Mouse (Mus musculus): ENCODE results near the gene Icam2. TPM values are rescaled to one million over a fixed set of nuclear protein-coding genes. Genes with fewer than 3 reads are reported as not detected.

Gene Icam2
- polyA plus RNA-seq (2014; fragmentation: Nextera tagmentation; extraction: Ambion mirVana), result 8.1 and 12.4 TPM in 2 replicates

GRCm38 (mm10) chr11:106387791-106388216 is at the start of gene Icam2:
Gene Icam2 (minus strand): TSS chr11:106388075.
- Histone ChIP-seq H3K27ac (replicated peaks; ENCODE audit: low read depth, low read length) (no peak within 1 kb of the TSS), H3K9ac (replicated peaks; ENCODE audit: low read length) (no peak within 1 kb of the TSS), H3K9me3 (ENCODE audit: control insufficient read depth, low read length) (no peaks in the 10 kb centered on the region), H3K4me3 (replicated peaks; ENCODE audit: low read depth, low read length) (no peak within 1 kb of the TSS), H3K36me3 (ENCODE audit: control insufficient read depth, insufficient read depth, low read length) (no peaks in the 10 kb centered on the region), H3K4me1 (ENCODE audit: control insufficient read depth, insufficient read depth, low read length) (no peaks in the 10 kb centered on the region), H3K27me3 (ENCODE audit: control insufficient read depth, insufficient read depth, low read length) (no peaks in the 10 kb centered on the region), H3K4me2 (ENCODE audit: low read length) (no peak within 1 kb of the TSS)
- WGBS, result 85% methylated on average over 6 of the region's 6 CpGs
- ATAC-seq (ENCODE audit: low FRiP score, low TSS enrichment), result no peak
- no peak for DNase-seq

- 91% methylated on average over 2 of the region's 2 CpGs for WGBS
- Histone ChIP-seq H3K9ac (replicated peaks; ENCODE audit: low read length) (no peak overlapping the region), H3K36me3 (ENCODE audit: control insufficient read depth, insufficient read depth, low read length) (0 out of 2 replicates have a peak, but pooled peaks cover 4% of the 10 kb centered on the region), H3K4me2 (ENCODE audit: low read length) (no peak overlapping the region), H3K27me3 (ENCODE audit: control insufficient read depth, insufficient read depth, low read length) (no peaks in the 10 kb centered on the region), H3K4me3 (replicated peaks; ENCODE audit: low read depth, low read length) (no peak overlapping the region), H3K4me1 (ENCODE audit: control insufficient read depth, insufficient read depth, low read length) (no peaks in the 10 kb centered on the region), H3K9me3 (ENCODE audit: control insufficient read depth, low read length) (no peaks in the 10 kb centered on the region), H3K27ac (replicated peaks; ENCODE audit: low read depth, low read length) (no peak overlapping the region)
- no peak for DNase-seq
- ATAC-seq (ENCODE audit: low FRiP score, low TSS enrichment), result no peak
These were observed 49.7 kb upstream of the Icam2 start for GRCm38 (mm10) chr11:106437543-106437942.

- H3K4me3 ChIP-seq (replicated peaks; ENCODE audit: low read depth, low read length), result no peak overlapping the region
- WGBS, result 90% methylated on average over 5 of the region's 5 CpGs
- no peaks in the 10 kb centered on the region for H3K4me1 ChIP-seq (ENCODE audit: control insufficient read depth, insufficient read depth, low read length)
- H3K27ac ChIP-seq (replicated peaks; ENCODE audit: low read depth, low read length), result no peak overlapping the region
- no peak overlapping the region for H3K4me2 ChIP-seq (ENCODE audit: low read length)
- no peaks in the 10 kb centered on the region for H3K27me3 ChIP-seq (ENCODE audit: control insufficient read depth, insufficient read depth, low read length)
- 0 out of 2 replicates have a peak, but pooled peaks cover 4% of the 10 kb centered on the region for H3K36me3 ChIP-seq (ENCODE audit: control insufficient read depth, insufficient read depth, low read length)
- ATAC-seq (ENCODE audit: low FRiP score, low TSS enrichment) (no peak), DNase-seq (no peak)
- H3K9me3 ChIP-seq (ENCODE audit: control insufficient read depth, low read length), result no peaks in the 10 kb centered on the region
- H3K9ac ChIP-seq (replicated peaks; ENCODE audit: low read length), result no peak overlapping the region
These were observed 49.2 kb upstream of the Icam2 start for GRCm38 (mm10) chr11:106437039-106437438.

GRCm38 (mm10) chr11:106430392-106430791 is 42.5 kb upstream of the Icam2 start:
- H3K27ac ChIP-seq (replicated peaks; ENCODE audit: low read depth, low read length), result no peak overlapping the region
- H3K27me3 ChIP-seq (ENCODE audit: control insufficient read depth, insufficient read depth, low read length), result no peaks in the 10 kb centered on the region
- no peaks in the 10 kb centered on the region for H3K4me1 ChIP-seq (ENCODE audit: control insufficient read depth, insufficient read depth, low read length)
- H3K4me2 ChIP-seq (ENCODE audit: low read length), result no peak overlapping the region
- ATAC-seq (ENCODE audit: low FRiP score, low TSS enrichment) (no peak), DNase-seq (no peak)
- H3K9ac ChIP-seq (replicated peaks; ENCODE audit: low read length), result no peak overlapping the region
- 95% methylated on average over 5 of the region's 5 CpGs for WGBS
- H3K4me3 ChIP-seq (replicated peaks; ENCODE audit: low read depth, low read length), result no peak overlapping the region
- peaks cover 17% of the 10 kb centered on the region; the same call in 1 of the 2 replicates for H3K36me3 ChIP-seq (ENCODE audit: control insufficient read depth, insufficient read depth, low read length)
- no peaks in the 10 kb centered on the region for H3K9me3 ChIP-seq (ENCODE audit: control insufficient read depth, low read length)

- no peaks in the 10 kb centered on the region for H3K27me3 ChIP-seq (ENCODE audit: control insufficient read depth, insufficient read depth, low read length)
- no peaks in the 10 kb centered on the region for H3K4me1 ChIP-seq (ENCODE audit: control insufficient read depth, insufficient read depth, low read length)
- H3K36me3 ChIP-seq (ENCODE audit: control insufficient read depth, insufficient read depth, low read length), result peaks cover 20% of the 10 kb centered on the region; the same call in 1 of the 2 replicates
- no peak overlapping the region for H3K4me3 ChIP-seq (replicated peaks; ENCODE audit: low read depth, low read length)
- H3K4me2 ChIP-seq (ENCODE audit: low read length), result no peak overlapping the region
- H3K9me3 ChIP-seq (ENCODE audit: control insufficient read depth, low read length), result no peaks in the 10 kb centered on the region
- no peak for DNase-seq
- no peak overlapping the region for H3K27ac ChIP-seq (replicated peaks; ENCODE audit: low read depth, low read length)
- H3K9ac ChIP-seq (replicated peaks; ENCODE audit: low read length), result no peak overlapping the region
- WGBS, result 90% methylated on average over 4 of the region's 4 CpGs
- ATAC-seq (ENCODE audit: low FRiP score, low TSS enrichment), result no peak
These were observed 41.8 kb upstream of the Icam2 start for GRCm38 (mm10) chr11:106429689-106430088.

- Histone ChIP-seq H3K4me2 (ENCODE audit: low read length) (no peak overlapping the region), H3K9me3 (ENCODE audit: control insufficient read depth, low read length) (no peaks in the 10 kb centered on the region), H3K4me3 (replicated peaks; ENCODE audit: low read depth, low read length) (no peak overlapping the region), H3K36me3 (ENCODE audit: control insufficient read depth, insufficient read depth, low read length) (peaks cover 17% of the 10 kb centered on the region; the same call in 1 of the 2 replicates), H3K9ac (replicated peaks; ENCODE audit: low read length) (no peak overlapping the region), H3K4me1 (ENCODE audit: control insufficient read depth, insufficient read depth, low read length) (no peaks in the 10 kb centered on the region), H3K27me3 (ENCODE audit: control insufficient read depth, insufficient read depth, low read length) (no peaks in the 10 kb centered on the region), H3K27ac (replicated peaks; ENCODE audit: low read depth, low read length) (no peak overlapping the region)
- no peak for ATAC-seq (ENCODE audit: low FRiP score, low TSS enrichment)
- WGBS, result 92% methylated on average over 2 of the region's 2 CpGs
- no peak for DNase-seq
These were observed 40.7 kb upstream of the Icam2 start for GRCm38 (mm10) chr11:106428556-106428955.

GRCm38 (mm10) chr11:106428106-106428505 is 40.2 kb upstream of the Icam2 start:
- Histone ChIP-seq H3K9me3 (ENCODE audit: control insufficient read depth, low read length) (no peaks in the 10 kb centered on the region), H3K9ac (replicated peaks; ENCODE audit: low read length) (no peak overlapping the region), H3K4me3 (replicated peaks; ENCODE audit: low read depth, low read length) (no peak overlapping the region), H3K4me2 (ENCODE audit: low read length) (no peak overlapping the region), H3K27ac (replicated peaks; ENCODE audit: low read depth, low read length) (no peak overlapping the region), H3K36me3 (ENCODE audit: control insufficient read depth, insufficient read depth, low read length) (peaks cover 19% of the 10 kb centered on the region), H3K4me1 (ENCODE audit: control insufficient read depth, insufficient read depth, low read length) (no peaks in the 10 kb centered on the region), H3K27me3 (ENCODE audit: control insufficient read depth, insufficient read depth, low read length) (no peaks in the 10 kb centered on the region)
- 91% methylated on average over 4 of the region's 4 CpGs for WGBS
- ATAC-seq (ENCODE audit: low FRiP score, low TSS enrichment) (no peak), DNase-seq (no peak)

- H3K4me2 ChIP-seq (ENCODE audit: low read length), result no peak overlapping the region
- no peak overlapping the region for H3K9ac ChIP-seq (replicated peaks; ENCODE audit: low read length)
- no peaks in the 10 kb centered on the region for H3K27me3 ChIP-seq (ENCODE audit: control insufficient read depth, insufficient read depth, low read length)
- 95% methylated on average over 4 of the region's 4 CpGs for WGBS
- no peak overlapping the region for H3K4me3 ChIP-seq (replicated peaks; ENCODE audit: low read depth, low read length)
- no peaks in the 10 kb centered on the region for H3K9me3 ChIP-seq (ENCODE audit: control insufficient read depth, low read length)
- no peaks in the 10 kb centered on the region for H3K4me1 ChIP-seq (ENCODE audit: control insufficient read depth, insufficient read depth, low read length)
- DNase-seq (no peak), ATAC-seq (ENCODE audit: low FRiP score, low TSS enrichment) (no peak)
- H3K27ac ChIP-seq (replicated peaks; ENCODE audit: low read depth, low read length), result no peak overlapping the region
- H3K36me3 ChIP-seq (ENCODE audit: control insufficient read depth, insufficient read depth, low read length), result peaks cover 23% of the 10 kb centered on the region
These were observed 38.6 kb upstream of the Icam2 start for GRCm38 (mm10) chr11:106426447-106426846.

GRCm38 (mm10) chr11:106425201-106425600 is 37.3 kb upstream of the Icam2 start:
- H3K27me3 ChIP-seq (ENCODE audit: control insufficient read depth, insufficient read depth, low read length), result no peaks in the 10 kb centered on the region
- WGBS, result 96% methylated on average over 5 of the region's 5 CpGs
- H3K4me1 ChIP-seq (ENCODE audit: control insufficient read depth, insufficient read depth, low read length), result no peaks in the 10 kb centered on the region
- peaks cover 19% of the 10 kb centered on the region for H3K36me3 ChIP-seq (ENCODE audit: control insufficient read depth, insufficient read depth, low read length)
- DNase-seq, result no peak
- no peak overlapping the region for H3K4me2 ChIP-seq (ENCODE audit: low read length)
- H3K27ac ChIP-seq (replicated peaks; ENCODE audit: low read depth, low read length), result no peak overlapping the region
- H3K9ac ChIP-seq (replicated peaks; ENCODE audit: low read length), result no peak overlapping the region
- no peaks in the 10 kb centered on the region for H3K9me3 ChIP-seq (ENCODE audit: control insufficient read depth, low read length)
- H3K4me3 ChIP-seq (replicated peaks; ENCODE audit: low read depth, low read length), result no peak overlapping the region
- ATAC-seq (ENCODE audit: low FRiP score, low TSS enrichment), result no peak

All from midbrain, embryonic 14.5 days (tissue).